Mouse (Mus musculus) ES-E14 (cell line): ENCODE results near the gene Phykpl. TPM values are rescaled to one million over a fixed set of nuclear protein-coding genes. Genes with fewer than 3 reads are reported as not detected.

Experiments
- DNase-seq: peaks from one replicate; pipeline ENCODE4 v3.0.0-alpha.2; 2013; ENCODE audit warnings: low read depth, low spot score
- H3K27ac ChIP-seq: 2 replicates; pipeline ENCODE4 v1.5.1; 2012; ENCODE audit warnings: low read depth, mild to moderate bottlenecking, low read length, moderate library complexity, mixed read lengths; ENCODE audit not compliant: poor library complexity, insufficient read depth, severe bottlenecking
- H3K36me3 ChIP-seq: 2 replicates; pipeline ENCODE4 v1.6.1; 2012; ENCODE audit warnings: mild to moderate bottlenecking, low read length, moderate library complexity, mixed read lengths; ENCODE audit not compliant: control insufficient read depth, poor library complexity, insufficient read depth, severe bottlenecking
- H3K4me1 ChIP-seq, 2 experiments: fragments of 150-350 bp in 1 of 2; sonication (generic) in 1 of 2; 2 replicates each; pipeline ENCODE4 v1.6.1; 2012; ENCODE audit warnings: low read length in 2 of 2, mild to moderate bottlenecking in 1 of 2, mixed read lengths in 1 of 2; ENCODE audit not compliant: control insufficient read depth in 2 of 2, insufficient read depth in 2 of 2, poor library complexity in 1 of 2
- H3K4me3 ChIP-seq, 2 experiments: fragments of 150-350 bp in 1 of 2; sonication (generic) in 1 of 2; 2 replicates each; pipeline ENCODE4 v1.5.1; 2012; ENCODE audit warnings: low read length in 2 of 2, low read depth in 1 of 2, mild to moderate bottlenecking in 1 of 2, mixed read lengths in 1 of 2; ENCODE audit not compliant: insufficient read depth in 1 of 2, poor library complexity in 1 of 2, severe bottlenecking in 1 of 2
- H3K9ac ChIP-seq: 2 replicates; pipeline ENCODE4 v1.6.1; 2012; ENCODE audit warnings: low read depth, mild to moderate bottlenecking, low read length, mixed read lengths; ENCODE audit not compliant: poor library complexity, insufficient read depth, severe bottlenecking
- H3K9me3 ChIP-seq: fragments of 150-350 bp; sonication (generic); 2 replicates; pipeline ENCODE4 v1.6.1; 2012; ENCODE audit warnings: low read depth, mild to moderate bottlenecking, low read length; ENCODE audit not compliant: control insufficient read depth, insufficient read depth
- CHD2 ChIP-seq: IDR thresholded peaks from 2 replicates; pipeline ENCODE4 v1.6.1; 2014; ENCODE audit warnings: mild to moderate bottlenecking, low read depth, low read length, inconsistent platforms
- HCFC1 ChIP-seq: IDR thresholded peaks from 2 replicates; pipeline ENCODE4 v1.6.1; 2012; ENCODE audit warnings: low read length, inconsistent platforms, borderline replicate concordance; ENCODE audit not compliant: insufficient read depth
- MAFK ChIP-seq: IDR thresholded peaks from 2 replicates; pipeline ENCODE4 v1.6.1; 2014; ENCODE audit warnings: mild to moderate bottlenecking, low read depth, low read length, inconsistent platforms; ENCODE audit not compliant: insufficient read depth
- ZC3H11A ChIP-seq: IDR thresholded peaks from 2 replicates; pipeline ENCODE4 v1.6.1; 2012; ENCODE audit warnings: low read depth, mild to moderate bottlenecking, inconsistent platforms, low read length, borderline replicate concordance
- ZNF384 ChIP-seq: IDR thresholded peaks from 2 replicates; pipeline ENCODE4 v1.6.1; 2012; ENCODE audit warnings: low read depth, low read length, inconsistent platforms
- in situ Hi-C, 2 experiments: fragments of 600-800 bp; cut with MboI; formaldehyde crosslinking; loops; one replicate each; pipeline ENCODE4 v1.15.1; 2025; ENCODE audit warnings: low sequenced_read_pairs in 2 of 2, inconsistent platforms in 1 of 2; ENCODE audit not compliant: unreplicated experiment in 2 of 2
- total RNA-seq: library from RNA; depleted of rRNA; stranded (reverse); fragments of 300-350 nt; gene quantifications from 2 replicates; pipeline ENCODE4 v1.2.3, GENCODE M21; 2012

Gene Phykpl
- total RNA-seq, 1 experiment, result 23.4 TPM

DNA sequence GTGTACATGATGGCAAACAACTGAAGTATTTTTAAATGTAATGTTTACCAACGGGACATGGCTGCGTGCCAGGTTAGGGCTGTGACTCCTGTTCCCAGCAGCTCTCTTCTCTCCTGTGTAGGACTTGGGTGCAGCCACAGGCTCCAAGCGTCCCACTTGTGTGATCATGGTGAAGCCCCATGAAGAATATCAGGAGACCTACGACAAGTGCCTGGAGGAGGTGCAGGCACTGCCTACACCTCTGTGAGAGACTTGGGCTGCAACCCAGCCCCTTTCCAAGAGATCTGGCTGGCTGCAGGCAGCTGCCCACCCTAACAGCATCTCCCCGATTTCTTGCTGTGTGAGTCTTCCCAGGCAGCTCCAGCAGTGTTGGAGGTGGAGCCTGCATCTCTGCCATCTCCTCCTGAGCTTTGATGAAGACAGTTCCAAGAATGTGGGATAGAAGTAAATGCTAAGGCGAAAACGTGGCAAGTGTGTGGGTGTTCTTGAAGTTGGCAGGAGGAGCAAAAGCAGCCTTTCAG lies 38.5 kb downstream of the Phykpl start:
- peaks cover 0 to 16% of the 10 kb centered on the region in 2 experiments; a peak in 2 of 4 replicates for H3K4me1 ChIP-seq
- no peak overlapping the region for H3K4me3 ChIP-seq
- H3K9ac ChIP-seq, result no peak overlapping the region
- in situ Hi-C loops, result no loop called here
- TF ChIP-seq MAFK (no peak), HCFC1 (no peak), ZC3H11A (no peak), ZNF384 (no peak), CHD2 (no peak)
- DNase-seq, result no peak
- H3K36me3 ChIP-seq, result peaks cover 66% of the 10 kb centered on the region
- H3K9me3 ChIP-seq, result no peaks in the 10 kb centered on the region
- no peak overlapping the region for H3K27ac ChIP-seq

GRCm38 (mm10) chr11:51625187-51625820 lies 40.7 kb downstream of the Phykpl start:
- Histone ChIP-seq H3K9me3 (no peaks in the 10 kb centered on the region), H3K36me3 (peaks cover 78% of the 10 kb centered on the region), H3K4me1 (peaks cover 0 to 17% of the 10 kb centered on the region in 2 experiments; a peak in 2 of 4 replicates), H3K9ac (no peak overlapping the region), H3K4me3 (no peak overlapping the region), H3K27ac (peak overlapping the region; percentile 76)
- no peak for DNase-seq
- in situ Hi-C loops, result no loop called here
- TF ChIP-seq CHD2 (no peak), MAFK (peak; percentile 79)

- Histone ChIP-seq H3K36me3 (peaks cover 68% of the 10 kb centered on the region), H3K4me1 (peaks cover 0 to 18% of the 10 kb centered on the region in 2 experiments; a peak in 2 of 4 replicates), H3K9me3 (no peaks in the 10 kb centered on the region), H3K9ac (no peak overlapping the region), H3K27ac (no peak overlapping the region), H3K4me3 (no peak overlapping the region)
- in situ Hi-C loops, result no loop called here
- no peak for TF ChIP-seq ZC3H11A
- TF ChIP-seq ZNF384, result no peak
- TF ChIP-seq CHD2, result no peak
- TF ChIP-seq MAFK, result no peak
- TF ChIP-seq HCFC1, result no peak
- no peak for DNase-seq
Measured at GRCm38 (mm10) chr11:51627425-51627824, 42.9 kb downstream of the Phykpl start.

DNA sequence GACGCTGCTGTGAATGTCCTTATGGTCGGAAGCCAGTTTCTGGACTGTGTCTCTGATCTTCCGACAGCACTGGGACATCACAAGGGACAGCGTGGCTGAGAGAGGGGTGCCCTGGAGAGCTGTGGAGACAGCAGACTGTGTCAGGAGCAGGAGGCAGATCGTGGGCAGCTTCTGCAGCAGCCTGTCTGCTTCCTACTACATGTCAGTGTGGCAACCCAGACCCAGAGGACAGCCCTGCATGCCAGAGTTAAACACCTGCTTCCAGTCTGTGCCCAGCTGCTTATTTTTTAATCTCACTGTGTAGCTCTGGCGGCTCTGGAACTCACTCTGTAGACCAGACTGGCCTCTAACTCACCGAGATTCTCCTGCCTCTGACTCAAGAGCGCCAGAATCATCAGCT lies 43.4 kb downstream of the Phykpl start:
- no peak overlapping the region for H3K4me3 ChIP-seq
- H3K9me3 ChIP-seq, result no peaks in the 10 kb centered on the region
- H3K36me3 ChIP-seq, result peaks cover 67% of the 10 kb centered on the region
- H3K9ac ChIP-seq, result no peak overlapping the region
- H3K4me1 ChIP-seq, result peaks cover 0 to 21% of the 10 kb centered on the region in 2 experiments; a peak in 2 of 4 replicates
- in situ Hi-C loops, result no loop called here
- TF ChIP-seq HCFC1 (no peak), ZNF384 (no peak), MAFK (no peak), CHD2 (no peak), ZC3H11A (no peak)
- H3K27ac ChIP-seq, result no peak overlapping the region
- no peak for DNase-seq
